Mouse (Mus musculus) heart, postnatal 36 days (tissue): Measurements from ENCODE around the gene Lrp5. TPM values are rescaled to one million over a fixed set of nuclear protein-coding genes. Genes with fewer than 3 reads are reported as not detected.

Source experiments
- DNase-seq, 2 experiments: peaks; one replicate each; pipeline ENCODE4 v3.0.0; 2021 to 2022
- intact Hi-C: fragments of 180-260 bp; cut with DNase I; formaldehyde crosslinking; loops from one replicate; pipeline ENCODE4 v1.15.1; 2025
- total RNA-seq, 2 experiments: library from RNA; stranded (reverse); gene quantifications; 2 replicates each; pipeline ENCODE4 v1.2.3; 2021

The Lrp5 gene
- total RNA-seq, 2 experiments from 2014 or later = 51.3 to 60.3 TPM

DNA sequence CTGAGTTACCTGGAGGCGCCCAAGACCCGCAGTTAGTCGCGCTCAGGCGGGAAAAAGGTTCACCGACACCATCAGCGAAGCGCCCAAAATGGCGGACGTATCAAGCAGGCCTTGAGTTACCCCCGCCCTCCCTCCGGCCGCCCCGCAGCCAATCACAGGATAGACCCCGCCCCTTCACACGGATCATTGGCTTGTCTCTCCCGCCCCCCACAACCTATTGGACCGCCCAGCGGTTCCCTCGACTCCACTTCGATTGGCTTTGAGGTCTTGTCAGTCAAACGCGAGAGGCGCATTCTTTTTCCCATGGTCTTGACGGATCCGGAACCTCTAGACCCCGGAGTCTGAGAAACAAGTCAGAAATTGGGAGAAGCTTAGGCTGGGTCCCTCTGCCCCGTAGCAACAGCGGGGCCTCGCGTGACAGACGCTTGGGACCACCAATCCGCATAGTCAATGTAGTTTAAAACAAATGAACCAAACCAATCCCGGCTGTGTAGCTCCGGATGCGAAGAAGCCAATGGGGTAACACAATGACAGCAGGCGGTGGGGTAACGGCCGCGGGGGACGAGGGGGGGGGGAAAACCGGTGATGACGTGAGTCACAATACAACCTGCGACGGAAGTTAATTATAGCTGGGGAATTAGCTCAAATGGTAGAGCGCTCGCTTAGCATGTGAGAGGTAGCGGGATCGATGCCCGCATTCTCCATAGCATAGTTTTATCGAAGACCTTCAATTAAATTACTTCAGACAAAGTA lies 110.6 kb downstream of the Lrp5 start, which contains the start of gene Ppp6r3:
Gene Ppp6r3 (minus strand): TSS at position 118 of the 753 bp plus-strand sequence.
- intact Hi-C loops = loop anchor here (10.0 kb wide), 1 partner anchor 251 kb away; the partner anchor contains the start of gene Cpt1a
- DNase-seq = peak; percentile 96 to 97

DNA sequence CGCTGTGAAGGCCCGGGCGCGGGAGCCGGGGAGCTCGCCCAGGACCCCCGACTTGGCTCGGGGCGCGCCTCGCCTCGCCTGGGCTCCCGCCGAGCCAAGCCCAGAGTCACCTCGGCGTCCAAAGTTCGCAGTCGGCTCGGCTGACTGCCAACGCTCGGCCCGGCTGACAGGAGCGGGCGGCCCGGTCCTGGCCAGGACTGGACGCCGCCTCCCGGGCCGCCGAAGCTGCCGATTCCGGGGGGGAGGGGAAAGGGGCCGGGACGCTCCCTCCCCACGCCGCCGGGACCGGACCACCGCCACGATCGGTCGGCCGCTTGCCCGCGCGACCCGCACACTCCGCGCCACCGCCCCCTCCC lies 111.1 kb downstream of the Lrp5 start:
- peak in 1 of 2 experiments; percentile 81 for DNase-seq
- intact Hi-C loops = loop anchor here (10.0 kb wide), 1 partner anchor 250 kb away; the partner anchor contains the start of gene Cpt1a

DNA sequence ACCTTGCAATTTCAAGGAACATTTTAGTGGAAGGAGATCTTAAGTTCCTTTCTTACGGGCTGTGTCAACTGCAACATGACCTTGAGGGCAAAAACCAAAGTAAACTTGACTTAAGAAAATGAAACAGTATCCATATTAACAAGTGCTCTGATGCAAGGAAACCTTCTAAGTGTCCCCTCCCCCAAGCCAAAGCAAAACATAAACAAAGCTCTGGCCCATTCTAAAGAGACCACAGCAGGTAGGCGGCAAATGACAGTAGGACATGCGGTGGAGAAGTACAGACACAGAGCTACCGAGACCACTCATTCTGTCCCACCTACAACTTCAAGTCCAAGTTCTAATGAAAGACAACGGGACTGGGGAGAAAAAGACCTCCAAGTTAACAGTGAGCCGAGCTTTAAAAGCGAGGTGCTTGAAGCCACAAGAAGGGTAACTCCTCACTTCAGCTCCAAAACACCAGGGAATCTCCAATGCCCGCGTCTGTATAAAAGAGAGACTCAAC lies 111.7 kb downstream of the Lrp5 start:
- DNase-seq = no peak
- intact Hi-C loops = loop anchor here (5.0 to 10.0 kb wide), 3 partner anchors 42 to 250 kb away; partner anchors contain the start of genes Cpt1a and Tesmin

DNA sequence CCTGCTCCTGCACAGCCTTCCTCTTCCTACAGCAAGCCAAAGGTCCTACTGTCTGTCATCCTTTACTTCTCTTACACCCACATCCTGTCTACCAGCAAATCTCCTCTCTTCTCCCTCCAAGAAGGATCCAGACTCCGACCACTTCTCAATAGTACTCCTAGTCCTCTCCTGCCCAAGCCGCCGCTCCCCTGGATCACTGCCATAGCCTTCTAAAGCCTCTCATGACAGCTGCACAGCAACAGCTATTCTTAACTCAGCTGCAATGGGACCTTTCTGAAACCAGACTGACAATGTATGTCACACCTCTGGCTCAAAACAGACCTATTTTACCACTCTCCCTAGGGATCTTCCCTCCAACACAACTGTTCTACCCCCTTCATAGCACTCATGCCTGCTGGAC lies 122.1 kb downstream of the Lrp5 start:
- peak; percentile 59 to 68 for DNase-seq
- intact Hi-C loops = loop anchor here (5.0 kb wide), 1 partner anchor 42 kb away; no protein-coding TSS in a partner anchor

DNA sequence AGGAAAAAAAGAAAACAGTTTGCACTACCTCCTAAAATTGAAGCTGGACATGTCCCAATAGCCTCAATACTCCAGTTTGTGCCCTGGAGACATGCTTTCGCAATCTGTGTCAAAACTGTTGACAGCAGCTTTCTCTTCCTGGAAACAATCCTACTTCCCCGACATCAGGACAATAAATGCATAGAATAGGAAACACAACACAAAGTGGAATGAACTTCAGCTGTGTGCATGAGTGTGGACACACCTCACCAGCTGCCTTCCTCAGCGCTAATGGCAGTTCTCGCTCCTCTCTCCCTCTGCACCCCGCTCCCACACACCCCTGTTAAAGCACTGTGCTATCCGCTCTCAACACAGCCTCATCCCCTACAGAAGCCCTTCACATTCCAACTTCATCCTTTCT lies 123.6 kb downstream of the Lrp5 start:
- DNase-seq = peak in 1 of 2 experiments; percentile 52
- intact Hi-C loops = loop anchor here (5.0 kb wide), 1 partner anchor 40 kb away; no protein-coding TSS in a partner anchor

DNA sequence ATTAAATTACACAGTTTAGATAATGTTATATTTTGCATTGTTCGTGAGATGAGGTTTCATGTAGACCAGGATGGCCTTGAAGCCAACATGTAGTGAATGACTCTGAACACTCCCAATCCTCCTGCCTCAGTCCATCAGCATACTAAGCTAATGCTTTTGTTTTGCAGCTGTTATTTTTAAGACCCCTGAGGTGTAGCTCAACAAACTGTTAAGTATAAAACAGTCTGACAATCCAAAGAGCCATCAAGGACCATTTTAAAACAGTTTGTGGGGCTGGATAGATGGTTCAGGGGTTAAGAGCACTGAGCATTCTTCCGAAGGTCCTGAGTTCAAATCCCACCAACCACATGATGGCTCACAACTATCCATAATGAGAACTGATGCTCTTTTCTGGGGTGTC lies 124.1 kb downstream of the Lrp5 start:
- no peak for DNase-seq
- intact Hi-C loops = loop anchor here (5.0 kb wide), 1 partner anchor 40 kb away; no protein-coding TSS in a partner anchor

DNA sequence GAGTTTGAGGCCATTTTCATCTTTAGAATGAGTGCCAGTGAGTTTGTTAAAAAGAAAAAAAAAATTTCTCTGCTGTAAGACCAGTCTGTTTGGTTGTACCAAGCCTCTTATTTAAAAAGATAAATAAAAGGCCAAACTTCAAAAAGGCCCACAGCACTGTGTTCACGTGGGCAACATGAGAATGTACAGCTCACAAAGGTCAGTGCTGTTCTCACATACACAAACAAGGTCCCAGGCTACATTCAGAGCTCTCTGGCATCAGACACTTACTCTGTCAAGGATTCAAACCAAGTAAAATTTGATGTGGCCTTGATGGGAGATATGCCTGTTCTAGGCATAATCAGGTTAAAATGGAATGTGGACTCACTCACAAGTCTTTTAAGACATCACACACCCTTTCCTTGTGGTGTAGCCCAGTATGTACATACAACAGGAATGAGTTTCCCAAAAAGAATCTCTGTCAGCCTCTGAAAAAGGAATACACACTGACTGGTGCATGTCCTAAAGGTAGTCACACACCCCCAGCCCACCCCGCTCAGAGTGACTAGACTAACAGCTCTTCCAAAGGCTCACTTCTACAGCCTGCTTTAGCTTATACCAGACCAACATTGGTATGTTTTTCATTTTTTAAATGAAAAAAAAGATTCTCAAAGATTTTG lies 130.1 kb downstream of the Lrp5 start:
- intact Hi-C loops = no loop called here

DNA sequence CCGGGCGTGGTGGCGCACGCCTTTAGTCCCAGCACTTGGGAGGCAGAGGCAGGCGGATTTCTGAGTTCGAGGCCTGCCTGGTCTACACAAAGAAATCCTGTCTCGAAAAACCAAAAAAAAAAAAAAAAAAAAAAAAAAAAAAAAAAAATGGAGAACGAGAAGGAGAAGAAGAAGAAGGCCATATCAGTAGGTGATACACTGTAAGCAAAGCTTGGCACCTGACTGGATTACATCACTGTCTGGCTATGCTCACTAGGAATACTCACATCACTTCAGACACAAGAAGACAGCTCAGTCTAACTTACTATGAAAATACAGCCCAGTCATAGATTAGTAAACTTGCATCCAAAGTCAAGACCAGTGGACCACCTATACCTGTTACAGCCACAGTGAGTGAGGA lies 131.6 kb downstream of the Lrp5 start:
- no peak for DNase-seq
- intact Hi-C loops = no loop called here

More for the DNA sequence above, 130.1 kb downstream of the Lrp5 start:
- no peak for DNase-seq

DNA sequence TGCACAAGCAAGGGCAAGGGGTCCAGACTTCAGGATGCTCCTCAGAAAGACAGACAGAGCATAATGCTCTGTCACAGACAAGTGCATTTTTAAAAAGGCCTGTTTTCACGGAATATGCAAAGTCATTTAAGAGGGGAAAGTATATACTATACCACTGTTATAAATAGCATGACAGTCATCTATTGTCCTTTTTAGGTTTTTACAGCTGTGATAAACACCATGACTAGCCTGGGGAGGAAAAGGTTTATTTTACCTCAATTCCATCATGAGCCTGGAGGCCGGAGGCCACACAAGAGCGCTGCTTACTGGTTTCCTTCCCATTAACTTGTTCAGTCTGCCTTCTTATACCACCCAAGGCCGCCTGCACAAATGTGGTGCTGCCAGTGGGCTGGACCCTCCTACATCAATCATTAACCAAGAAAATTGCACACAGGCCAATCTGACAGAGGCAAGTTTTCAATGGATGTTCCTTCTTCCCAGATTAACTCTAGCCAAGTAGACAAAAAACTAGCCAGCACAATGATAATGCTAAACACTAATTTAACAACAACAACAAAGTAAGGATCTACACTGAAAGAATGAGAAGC lies 134.7 kb downstream of the Lrp5 start:
- DNase-seq = no peak
- intact Hi-C loops = no loop called here

DNA sequence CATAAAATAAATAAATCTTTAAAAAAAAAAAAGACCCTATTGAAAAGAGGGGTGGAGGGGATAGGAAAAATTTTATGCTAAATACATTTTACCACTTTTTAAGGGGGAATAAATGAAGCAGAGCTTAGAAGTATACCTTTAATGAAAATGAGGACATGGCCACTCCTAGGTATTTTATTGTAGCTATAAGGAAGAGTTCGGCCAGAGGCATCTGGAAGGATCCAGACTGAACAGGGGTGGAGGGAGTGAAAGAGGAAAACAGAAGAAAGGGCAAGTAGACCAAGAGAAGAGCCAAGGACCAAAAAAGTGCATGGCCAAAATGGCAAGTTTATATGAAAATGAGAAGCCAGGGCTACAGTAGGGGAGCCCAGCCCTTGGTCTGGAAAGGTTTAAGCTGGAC lies 136.3 kb downstream of the Lrp5 start:
- intact Hi-C loops = no loop called here
- no peak for DNase-seq

DNA sequence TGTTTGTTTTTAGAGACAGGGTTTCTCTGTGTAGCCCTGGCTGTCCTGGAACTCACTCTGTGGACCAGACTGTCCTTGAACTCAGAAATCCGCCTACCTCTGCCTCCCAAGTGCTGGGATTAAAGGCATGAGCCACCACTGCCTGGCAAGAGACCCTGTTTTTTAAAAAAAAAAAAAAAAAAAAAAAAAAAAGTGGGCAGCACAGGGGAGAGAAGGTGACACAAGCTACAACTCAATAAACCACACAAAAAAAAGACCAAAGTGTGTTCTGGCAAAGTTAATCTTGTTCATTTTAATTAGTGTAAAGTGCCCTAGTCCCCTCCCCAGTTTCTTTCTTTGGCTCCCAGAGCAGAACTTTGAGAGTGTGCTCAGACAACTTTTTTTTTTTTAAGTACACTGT lies 137.1 kb downstream of the Lrp5 start:
- intact Hi-C loops = no loop called here
- no peak for DNase-seq

DNA sequence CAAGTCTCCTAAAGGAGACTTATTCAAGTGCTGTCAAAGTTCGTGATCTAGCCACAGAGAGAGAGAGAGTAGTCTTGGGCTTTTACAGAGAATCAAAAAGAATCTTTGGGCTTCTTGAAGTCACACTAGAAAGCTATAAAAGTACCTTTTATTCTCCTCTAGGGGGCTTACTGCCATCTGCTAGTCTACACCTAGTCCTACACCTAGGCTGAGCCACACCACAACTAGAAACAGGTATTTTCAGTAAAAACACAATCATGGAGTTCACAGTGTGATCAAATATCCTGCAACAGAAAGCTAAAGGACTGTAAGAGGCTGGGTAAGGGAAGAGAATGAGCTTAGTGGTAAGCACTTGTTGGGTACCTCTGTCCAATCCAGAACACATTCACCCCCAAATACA lies 138.1 kb downstream of the Lrp5 start:
- no peak for DNase-seq
- intact Hi-C loops = no loop called here

DNA sequence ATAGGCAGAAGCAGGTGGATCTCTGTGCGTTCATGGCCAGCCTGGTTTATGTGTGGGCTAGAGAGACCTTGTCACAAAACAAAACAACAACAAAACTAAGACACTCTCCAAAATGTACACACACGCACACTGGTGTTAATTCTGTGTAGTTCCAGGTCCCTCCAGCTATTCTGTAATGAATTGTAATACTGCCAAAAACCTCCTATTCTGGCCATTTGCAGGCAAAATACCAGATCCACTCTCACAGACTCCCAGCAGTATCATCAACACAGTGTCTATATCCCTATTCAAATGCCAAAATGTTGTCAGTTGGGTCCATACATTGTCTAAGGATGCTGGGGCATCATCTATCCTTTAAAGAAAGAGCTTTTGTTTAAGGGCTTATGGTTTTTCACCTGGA lies 141.4 kb downstream of the Lrp5 start:
- intact Hi-C loops = no loop called here

DNA sequence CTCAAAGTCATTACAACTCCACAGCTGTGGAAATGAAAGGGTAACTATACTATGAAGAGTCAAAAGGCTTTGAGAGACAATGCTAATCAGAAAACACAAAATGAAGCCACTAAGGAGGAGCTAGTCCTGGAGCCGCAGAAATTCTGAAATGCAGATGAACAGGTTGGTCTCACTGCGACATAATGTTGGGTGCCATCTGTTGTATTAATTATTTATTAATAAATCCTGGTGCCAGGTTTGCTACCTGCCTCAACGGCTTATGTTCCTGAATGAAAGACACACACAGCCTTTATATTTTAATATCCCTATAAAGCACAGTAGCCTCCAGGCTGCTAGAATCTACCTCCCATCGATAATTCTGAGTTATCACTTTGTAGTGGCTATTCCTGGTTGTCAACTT lies 143.8 kb downstream of the Lrp5 start:
- intact Hi-C loops = no loop called here
- no peak for DNase-seq

More for the DNA sequence above, 141.4 kb downstream of the Lrp5 start:
- no peak for DNase-seq

DNA sequence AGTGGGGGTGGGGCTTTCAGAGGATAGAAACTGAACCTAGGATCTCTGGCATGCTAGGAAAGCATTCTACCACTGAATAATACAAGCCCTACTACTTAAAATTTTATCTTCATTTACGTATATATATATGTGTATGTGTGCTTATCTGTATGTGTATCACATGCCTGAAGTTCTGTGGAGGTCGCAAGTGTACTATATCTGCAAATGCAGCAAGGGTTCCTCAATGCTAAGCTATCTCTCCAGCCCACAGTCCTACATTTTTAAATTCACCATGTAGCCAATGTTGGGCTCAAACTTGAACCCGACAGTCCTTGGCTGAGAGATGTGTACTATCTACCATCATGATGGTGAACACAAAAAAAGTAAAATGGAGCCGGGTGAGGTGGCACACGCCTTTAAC lies 145.4 kb downstream of the Lrp5 start:
- intact Hi-C loops = no loop called here
- no peak for DNase-seq

DNA sequence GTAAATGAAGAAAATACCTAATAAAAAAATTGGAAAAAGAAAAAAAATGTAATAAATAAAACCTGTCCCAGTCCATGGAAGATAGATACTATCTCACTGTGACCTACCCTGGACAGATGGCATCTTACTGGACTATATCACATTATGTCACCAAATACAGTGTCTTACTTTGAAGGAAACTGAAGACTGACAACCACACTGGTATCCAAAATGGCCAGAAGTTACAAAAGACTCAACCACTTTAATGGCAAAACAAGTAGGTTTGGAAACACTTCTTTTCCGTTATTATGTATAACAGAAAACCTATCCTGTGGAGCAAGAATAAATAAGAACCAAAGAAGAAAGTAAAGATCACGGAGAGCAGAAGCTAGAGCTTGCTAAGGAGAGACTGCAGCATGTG lies 146.1 kb downstream of the Lrp5 start:
- no peak for DNase-seq
- intact Hi-C loops = no loop called here

DNA sequence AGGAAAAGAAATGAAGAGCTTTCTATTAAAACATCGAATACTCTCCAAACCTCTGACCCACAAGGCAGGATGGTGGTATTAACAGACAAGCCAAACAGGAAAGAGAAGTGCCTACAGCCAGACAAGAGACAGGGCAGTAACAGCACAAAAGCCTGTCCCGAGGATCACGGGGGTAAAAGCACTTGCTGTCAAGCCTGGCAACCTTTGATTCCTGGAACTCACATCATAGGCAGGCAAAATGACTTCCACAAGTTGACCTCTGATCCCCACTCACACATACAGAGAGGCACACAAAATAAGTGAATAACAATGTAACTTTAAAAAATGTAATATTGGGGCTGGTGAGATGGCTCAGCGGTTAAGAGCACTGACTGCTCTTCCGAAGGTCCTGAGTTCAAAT lies 146.9 kb downstream of the Lrp5 start:
- intact Hi-C loops = no loop called here
- DNase-seq = no peak

DNA sequence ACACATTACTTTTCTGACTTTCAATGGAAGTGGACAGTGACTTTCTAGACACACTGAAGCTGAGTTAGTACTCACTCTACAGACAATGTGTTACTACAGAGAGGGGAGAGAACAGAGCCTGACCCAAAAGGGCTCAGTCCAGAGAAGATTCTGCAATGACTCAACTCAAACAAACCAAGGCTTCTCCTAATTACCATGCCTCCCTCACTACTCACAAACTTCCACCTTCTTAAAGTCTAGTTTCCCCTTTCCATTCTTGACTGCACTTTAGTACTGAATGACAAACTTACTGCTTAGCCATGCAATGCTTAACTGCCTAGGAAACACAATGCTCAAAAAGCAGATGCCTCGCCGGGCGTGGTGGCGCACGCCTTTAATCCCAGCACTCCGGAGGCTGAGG lies 148.7 kb downstream of the Lrp5 start:
- intact Hi-C loops = no loop called here
- DNase-seq = no peak

DNA sequence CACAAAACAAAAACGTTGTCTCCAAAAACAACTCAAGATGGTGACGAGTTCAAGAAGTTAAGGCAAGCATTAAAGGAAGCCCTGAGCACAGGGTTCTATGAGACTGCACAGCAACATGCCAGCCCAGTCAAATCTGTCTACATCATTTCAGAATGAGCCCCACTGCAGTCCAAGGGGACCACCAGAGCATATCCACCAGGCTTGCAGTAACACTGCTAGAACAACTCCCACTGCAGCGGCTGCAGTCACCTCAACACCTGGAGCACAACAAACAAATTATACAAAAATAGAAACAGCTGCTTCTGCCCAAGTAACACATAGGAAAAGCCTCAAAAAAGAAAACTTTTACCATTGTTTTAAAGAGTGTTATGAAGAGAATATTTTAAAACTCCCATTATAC lies 151.4 kb downstream of the Lrp5 start:
- intact Hi-C loops = loop anchor here (5.0 kb wide), 1 partner anchor 37 kb away; no protein-coding TSS in a partner anchor
- DNase-seq = no peak
